Mouse (Mus musculus) liver, embryonic 14.5 days (tissue): ENCODE measurements around the gene Acaa1b.

ENCODE experiments used
- CTCF ChIP-seq: IDR thresholded peaks from 2 replicates; pipeline ENCODE4 v1.5.1; 2016; ENCODE audit warnings: antibody characterized with exemption, low read depth, control low read depth
- EP300 ChIP-seq: IDR thresholded peaks from 2 replicates; pipeline ENCODE4 v1.6.1; 2016; ENCODE audit warnings: antibody characterized with exemption, low read depth

DNA sequence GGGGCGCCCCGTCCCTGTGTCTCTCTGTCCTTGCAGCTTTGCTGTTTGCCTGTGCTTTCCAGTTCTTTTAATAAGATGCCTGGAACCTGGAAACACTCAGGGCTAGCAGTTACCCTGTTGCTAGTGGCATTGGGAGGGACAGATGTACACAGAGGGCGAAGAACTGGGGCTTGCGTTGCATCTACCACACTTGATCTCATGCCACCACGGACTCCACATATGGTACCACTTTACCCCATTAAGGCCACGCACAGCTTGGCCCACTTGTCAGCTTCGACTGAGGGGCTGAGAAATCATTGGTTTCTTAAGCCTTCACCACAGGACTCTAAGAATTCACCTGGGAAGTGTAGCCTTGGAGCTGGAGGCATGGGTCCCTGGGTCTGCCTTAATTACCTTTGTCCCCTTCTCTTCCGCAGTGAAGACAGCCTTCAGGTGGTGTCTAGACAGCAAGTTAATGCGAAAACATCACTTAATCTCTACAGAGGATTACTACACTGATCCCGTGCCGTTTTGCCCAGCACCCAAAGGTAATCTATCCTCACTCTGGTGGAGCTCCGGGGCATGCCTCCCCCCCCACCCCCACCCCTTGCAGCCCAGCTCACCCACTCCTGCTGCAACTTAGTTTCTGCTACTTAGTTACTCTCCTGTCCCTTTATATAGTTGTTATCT, 47.1 kb downstream of the Acaa1b start:
- TF ChIP-seq CTCF (no peak), EP300 (no peak)
